Mouse (Mus musculus) neutrophil, adult 5-6 weeks (primary cell): ENCODE measurements around the gene Gm10447. TPM values are rescaled to one million over a fixed set of nuclear protein-coding genes. Genes with fewer than 3 reads are reported as not detected.

ENCODE experiments used
- ATAC-seq: fragments of 151-379, 151-347 bp; 2 replicates; pipeline ENCODE4 v1.8.0; 2017; ENCODE audit warnings: mild to moderate bottlenecking, moderate TSS enrichment; ENCODE audit not compliant: insufficient number of reproducible peaks, poor library complexity, low FRiP score, severe bottlenecking; ENCODE audit errors: extremely low read depth
- total RNA-seq: library from RNA; stranded (forward); fragments of 200-1000 nt; gene quantifications from 2 replicates; pipeline ENCODE4 v1.2.3, GENCODE M21; 2017

The Gm10447 gene
- total RNA-seq, 1 experiment from 2014 or later, result not detected

DNA sequence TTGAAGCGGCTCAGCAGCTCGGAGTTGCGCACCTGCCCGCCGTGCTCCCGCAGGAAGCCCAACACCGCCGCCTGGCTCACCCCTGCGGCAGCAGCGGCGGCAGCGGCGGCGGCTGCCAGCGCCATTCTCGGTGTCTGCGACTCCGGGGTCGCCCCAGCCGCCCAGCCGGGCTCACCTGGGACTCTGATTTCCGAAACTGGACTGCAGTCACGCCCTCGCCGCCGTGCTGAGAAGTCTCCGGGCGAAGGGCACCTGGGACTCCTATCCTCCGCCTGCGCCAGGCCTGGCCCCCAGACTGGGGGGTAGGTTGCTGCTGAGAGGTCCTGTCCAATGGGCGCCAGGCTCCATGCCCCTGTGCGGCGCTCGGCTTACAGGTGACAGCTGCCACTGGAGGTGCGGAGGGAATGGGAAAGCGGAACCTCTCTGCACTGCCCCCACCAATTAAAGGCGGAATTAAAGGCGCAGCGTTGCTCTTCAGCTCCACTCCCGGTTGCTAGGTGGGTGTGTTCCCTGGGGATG is 22.9 kb upstream of the Gm10447 start, which contains the start of the genes Gm9945 and Sowaha:
Gene Gm9945, plus strand, starts transcription at position 384 of the 519 bp plus-strand sequence.
Gene Sowaha, minus strand, starts transcription at position 492 of the 519 bp plus-strand sequence.
- no peak for ATAC-seq

DNA sequence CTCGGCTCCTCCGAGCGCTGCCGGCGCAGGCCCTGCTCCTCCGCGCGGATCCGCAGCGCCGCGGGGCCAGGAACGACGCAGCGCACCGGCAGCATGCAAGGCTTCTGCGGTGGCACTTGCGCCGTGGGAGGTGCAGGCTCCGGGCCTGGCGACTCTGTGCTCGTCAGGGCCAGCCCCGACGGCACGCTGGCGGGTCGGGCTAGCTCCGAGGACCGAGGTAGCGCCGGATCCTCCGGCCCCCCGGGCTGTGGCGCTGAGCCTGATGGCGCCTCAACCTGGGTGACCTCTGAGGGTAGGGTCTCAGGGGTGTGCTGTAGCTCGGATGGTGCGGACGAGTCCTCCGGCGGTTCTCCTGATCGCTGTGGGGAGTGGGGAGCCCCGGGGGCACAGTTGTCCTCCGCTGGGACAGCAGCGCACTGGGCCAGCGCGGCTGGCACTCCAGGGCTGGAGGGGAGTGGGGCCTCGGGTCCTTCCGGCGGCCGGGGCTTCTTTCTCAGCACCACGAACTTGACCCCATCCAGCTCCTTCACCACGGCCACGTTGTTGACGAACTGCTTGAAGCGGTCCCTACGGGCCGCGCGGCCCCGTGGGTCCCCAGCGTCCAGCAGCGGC is 22.4 kb upstream of the Gm10447 start:
- ATAC-seq, result no peak

DNA sequence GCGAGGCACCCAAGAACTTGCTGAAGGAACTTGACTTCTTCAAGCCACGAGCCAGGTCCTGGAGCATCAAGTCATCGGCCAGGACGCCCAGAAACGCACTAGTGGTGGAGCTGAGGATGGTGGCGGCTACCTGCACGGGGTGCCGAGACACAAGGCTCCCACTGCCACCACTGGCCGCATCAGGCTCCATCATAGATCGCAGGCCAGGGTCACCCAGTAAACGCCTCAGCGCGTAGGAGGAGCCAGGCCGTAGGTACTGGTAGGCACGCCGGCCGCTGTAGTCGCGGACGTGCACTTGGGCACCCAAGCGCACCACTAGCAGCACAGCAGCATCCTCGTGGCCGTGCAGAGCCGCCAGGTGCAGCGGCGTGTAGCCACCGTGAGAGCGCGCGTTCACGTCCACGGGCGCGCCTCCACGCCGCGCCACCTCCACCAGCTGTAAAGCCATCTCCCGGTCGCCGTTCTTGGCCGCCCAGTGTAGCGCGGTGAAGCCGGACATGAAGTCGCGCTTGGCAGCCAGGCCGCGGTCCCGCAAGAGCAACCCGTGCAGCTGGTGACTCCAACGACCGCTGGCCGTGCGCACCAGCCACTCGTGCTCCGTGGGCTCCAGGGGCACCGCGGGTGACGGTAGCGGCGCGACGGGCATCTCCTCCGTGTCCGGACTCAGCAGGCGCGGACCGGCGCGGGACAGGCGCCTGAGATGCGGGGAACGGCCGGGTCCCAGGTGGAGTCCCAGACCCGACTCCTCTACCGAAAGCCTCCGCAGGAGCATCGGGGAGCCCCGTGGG is 21.7 kb upstream of the Gm10447 start:
- no peak for ATAC-seq

DNA sequence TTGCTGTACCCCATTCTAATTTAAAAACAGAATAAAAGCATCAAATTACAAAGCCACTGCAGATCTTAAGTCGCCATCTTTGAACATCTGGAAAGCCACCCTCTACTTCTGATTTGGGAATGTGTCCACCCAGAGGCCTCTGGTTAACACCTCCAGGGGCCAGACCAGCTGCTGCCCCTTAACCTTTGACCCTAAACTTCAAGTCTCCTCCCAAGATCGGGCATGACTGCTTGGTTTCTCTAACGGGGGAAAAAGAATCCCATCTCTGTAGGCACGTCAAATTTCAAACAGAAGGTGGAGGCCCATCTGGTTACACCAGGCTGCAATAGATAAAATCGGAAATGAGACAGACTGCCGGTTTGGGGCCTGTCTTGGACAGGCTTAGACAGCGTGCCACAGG is 20.9 kb upstream of the Gm10447 start:
- ATAC-seq, result no peak

DNA sequence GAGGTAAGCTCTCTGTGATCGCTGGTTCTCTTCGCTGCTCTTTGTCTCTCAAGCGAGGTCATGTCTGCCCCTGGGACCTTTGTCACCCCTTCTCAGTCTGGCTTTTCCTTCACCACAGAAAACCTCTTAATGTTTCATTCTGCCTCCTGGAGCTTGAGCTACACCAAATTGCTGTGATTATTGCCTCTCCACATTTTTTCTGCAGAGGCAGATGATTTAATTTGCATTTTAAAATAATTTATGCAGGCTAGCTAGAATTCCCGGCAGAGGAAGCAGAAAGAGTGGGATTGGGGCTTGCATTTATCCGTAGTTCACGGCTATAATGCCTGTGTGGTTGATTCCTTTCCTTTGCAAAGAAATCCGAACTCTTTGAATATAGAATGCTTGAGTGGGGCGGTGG is 18.7 kb upstream of the Gm10447 start:
- ATAC-seq, result no peak

DNA sequence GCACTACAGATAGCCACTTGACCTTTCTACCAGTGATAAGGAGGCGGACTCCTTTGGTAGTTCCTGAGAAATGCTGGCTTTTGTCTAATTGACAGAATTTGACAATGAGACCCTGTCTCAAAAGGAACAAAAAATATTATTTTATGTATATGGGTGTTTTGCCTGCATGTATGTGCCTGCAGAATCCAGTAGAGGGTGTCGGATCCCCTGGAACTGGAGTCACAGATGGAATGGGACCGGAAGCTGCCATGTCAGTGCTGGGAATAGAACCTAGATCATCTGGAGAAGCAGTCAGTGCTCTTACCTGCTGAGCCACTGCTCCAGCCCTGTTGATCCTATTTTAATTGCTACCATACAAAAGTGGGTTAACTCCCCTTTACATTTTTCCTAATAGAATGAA is 15.8 kb upstream of the Gm10447 start:
- ATAC-seq, result no peak

DNA sequence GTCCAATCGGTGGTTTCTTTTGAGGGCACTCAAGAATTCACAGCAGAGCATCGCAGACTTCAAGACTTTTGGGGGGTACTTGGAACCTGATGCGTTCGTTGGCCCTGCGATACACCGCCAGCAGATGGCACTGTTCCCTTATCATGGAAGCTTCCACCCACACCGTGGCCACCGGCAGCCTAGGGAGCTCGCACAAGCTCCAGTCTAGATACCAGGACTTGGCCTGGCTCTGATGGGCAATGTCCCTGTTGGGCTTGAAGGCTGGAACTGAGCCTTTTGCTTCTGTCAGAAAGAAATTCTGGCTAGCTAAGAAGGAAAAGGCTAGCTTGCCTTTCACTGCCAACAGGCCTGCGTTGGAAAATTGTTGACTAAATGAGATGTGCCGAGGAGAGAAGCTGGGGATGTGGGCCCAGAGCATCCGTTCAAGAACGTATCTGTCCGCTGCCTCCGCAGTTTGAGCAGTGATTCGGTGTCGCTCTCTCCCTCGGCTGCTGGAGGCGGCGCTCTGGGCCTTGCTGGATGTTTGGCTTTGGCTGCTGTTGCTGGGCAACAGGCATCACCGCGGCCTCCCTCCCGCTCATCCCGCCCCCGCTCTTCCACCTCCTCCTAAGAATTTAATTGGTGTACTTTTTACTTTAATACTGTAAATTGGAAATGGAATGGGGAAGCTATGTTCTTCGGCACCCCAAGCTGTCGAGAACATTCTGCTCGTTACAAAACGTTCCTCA is 13.2 kb upstream of the Gm10447 start, which contains the start of gene Gm9837:
Gene Gm9837, minus strand, starts transcription at position 512 of the 728 bp plus-strand sequence.
- ATAC-seq, result peak; percentile 62; the same call in 1 of the 2 replicates

DNA sequence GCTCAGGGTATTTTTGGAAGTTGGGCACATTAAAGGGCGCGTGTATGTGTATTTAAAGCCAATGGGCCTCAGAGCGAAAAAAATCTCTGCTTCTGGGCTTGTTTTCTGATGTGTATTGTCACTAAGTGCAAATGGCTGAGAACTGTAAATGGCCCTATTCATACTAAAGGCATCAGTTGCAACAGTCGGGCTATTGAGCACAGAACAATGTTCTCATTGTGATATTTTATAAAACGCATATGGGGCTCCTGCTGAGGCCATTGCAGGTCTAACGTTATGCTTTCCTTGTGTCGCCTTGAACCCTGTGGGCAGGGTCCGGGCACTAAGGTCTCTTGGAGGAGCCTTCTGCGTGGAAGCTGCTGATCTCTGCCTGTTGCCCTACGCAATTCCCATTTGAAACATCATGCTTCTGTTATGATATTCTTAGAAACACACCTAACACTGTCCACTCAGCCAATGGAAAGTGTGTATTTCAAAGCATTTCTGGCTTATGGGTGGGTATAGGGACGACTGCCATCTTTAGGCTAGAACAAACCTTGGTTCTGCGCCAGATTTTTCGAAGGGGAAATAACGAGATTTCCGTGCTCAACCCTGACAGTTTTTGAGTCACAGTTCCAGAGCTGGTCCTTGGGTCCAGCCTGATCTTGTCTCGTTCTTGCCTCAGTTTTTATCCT is 12.5 kb upstream of the Gm10447 start:
- ATAC-seq, result no peak

DNA sequence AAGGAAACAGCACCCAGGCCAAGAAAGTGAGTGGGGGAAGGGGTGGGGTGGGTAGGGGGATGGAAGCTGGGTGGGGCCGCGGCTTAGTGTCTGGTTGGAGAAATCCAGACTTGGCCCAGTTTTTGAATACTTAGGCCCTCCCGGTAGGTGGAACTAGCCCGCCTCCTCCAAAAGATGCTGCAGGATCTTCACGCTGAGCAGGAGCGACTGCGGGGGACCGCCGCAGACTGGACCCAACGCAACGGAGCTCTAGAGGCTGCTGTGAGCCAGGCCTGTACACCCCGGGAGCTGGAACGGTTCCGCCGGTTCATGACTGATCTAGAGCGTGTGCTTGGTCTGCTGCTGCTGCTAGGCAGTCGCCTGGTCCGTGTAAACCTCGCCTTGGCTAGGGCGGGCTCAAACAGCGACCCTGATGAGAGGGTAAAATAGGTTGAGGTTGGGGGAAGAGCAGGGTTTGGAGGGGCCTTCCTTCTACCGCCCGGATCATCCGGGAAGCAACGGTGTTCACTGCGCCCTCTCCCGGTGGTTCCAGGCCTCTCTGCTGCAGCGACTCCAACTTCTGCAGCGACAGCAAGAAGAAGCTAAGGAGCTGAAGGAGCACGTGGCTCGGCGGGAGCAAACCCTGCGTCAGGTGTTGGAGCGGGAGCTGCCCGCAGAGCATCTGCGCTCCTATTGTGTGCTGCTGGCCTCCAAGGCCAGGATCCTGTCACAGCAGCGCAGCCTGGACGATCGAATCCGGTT is 9.5 kb upstream of the Gm10447 start:
- ATAC-seq, result no peak

DNA sequence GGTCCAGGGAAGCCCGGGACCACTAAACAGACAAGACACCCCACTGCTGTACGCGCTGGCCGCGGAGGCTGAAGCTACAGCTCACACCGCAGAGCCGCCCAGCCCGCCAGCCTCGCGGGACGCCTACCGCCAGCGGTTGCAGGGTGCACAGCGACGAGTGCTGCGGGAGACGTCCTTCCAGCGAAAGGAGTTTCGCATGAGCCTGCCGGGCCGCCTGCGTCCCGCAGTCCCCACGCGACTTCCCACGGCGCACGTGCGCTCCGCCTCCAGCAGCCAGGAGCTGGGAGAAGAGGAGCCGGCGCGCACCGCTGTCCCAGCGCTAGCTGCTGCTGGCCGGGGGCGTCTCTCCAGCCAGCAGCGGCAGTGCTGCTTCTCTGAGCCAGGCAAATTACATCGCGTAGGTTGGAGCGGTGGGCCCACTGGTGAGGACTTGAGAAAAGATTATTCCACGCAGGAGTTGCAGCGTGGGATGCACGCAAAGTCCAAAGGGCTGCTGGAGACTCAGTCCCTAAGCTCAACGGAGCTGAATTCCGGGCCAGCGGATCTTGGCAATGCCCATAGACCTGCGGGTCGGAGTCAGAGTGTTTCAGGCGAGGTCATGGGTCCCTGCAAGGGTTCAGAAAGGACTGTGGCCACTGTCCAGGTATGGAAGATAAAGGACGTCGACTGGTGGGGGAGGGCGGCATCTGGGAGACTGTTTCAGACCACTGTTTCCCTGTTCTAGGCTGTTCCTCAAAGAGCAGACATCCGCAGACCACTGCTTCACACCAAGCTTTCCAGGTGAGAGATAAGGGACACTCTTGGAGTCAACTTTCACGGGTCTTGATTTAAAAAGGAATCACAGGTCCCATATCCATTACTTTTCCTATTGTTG is 6.9 kb upstream of the Gm10447 start:
- ATAC-seq, result no peak

DNA sequence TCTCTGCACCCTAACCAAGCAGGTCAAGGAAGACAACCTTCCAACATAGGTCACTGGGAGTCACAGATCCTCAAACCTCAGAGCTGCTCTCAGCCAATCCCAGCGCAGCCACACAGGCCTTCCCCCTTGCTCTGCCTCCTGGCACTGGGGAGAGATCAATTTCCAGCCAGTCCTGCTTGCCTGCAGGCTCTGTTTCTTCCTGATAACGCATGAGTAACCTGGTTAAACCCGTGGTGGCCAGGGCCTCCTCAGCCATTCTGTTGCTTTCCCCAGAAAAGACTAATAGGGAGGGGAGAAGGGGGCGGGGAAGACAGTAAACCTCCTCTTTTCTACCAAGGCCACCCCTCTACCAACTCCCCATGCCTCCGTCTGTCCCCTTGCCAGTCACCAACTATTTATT is 4.8 kb upstream of the Gm10447 start:
- no peak for ATAC-seq

DNA sequence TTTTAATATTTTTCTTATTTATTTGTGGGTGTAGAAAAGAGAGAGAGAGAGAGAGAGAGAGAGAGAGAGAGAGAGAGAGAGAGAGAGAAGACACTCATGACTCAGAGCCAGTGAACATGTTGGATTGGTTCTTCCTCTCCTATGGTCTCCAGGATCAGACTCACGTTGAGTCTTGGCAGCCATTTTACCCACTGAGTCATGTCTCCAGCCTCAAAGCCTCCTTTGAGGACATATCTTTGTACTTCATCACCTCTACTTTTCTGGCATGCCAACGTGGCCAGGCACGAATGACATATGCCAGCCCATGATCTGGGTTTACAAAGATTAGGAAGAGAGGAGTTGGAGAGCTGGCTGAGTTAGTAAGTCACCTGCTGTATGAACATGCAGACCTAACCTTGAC is 3.3 kb upstream of the Gm10447 start:
- no peak for ATAC-seq

DNA sequence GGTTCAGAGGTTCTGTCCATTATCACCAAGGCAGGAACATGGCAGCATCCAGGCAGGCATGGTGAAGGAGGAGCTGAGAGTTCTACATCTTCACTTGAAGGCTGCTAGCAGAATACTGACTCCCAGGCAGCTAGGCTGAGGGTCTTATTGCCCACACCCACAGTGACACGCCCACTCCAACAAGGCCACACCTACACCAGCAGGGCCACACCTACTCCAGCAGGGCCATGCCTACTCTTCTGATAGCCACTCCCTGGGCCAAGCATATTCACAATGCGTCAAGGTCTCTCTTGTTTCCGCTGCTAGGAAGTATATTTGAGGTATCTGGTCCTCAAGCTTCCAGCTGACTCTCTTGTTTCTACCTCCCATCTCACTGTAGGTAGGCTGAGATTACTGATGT is 2.1 kb upstream of the Gm10447 start:
- ATAC-seq, result no peak

DNA sequence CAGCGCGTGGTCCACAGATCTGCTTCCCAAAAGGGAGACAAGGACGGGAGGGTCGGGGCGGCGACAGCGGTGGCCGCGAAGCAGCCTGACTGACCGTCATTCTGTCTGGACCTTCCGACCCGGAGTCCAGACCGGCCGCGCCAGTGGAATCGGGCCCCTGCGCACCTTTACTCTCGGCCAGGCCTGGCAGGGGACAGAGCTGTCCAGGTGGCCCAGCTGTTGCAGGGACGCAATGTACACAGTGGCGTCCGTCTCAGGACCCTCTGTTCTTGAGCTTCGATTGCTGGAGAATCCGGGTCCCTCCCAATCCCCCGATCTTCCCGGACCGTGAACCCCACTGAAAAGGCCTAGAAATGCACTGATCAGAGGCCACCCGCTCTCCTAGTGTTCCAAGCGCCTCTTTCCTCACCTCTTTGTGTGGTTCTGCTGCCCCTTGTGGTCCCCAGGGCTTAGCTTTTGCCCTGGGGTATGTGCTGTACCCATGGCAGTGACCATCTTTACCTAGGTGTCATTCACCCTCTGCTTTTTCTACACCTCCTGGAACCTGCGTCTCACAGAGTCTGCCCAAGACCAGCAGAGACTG is 553 bp upstream of the Gm10447 start:
- no peak for ATAC-seq

DNA sequence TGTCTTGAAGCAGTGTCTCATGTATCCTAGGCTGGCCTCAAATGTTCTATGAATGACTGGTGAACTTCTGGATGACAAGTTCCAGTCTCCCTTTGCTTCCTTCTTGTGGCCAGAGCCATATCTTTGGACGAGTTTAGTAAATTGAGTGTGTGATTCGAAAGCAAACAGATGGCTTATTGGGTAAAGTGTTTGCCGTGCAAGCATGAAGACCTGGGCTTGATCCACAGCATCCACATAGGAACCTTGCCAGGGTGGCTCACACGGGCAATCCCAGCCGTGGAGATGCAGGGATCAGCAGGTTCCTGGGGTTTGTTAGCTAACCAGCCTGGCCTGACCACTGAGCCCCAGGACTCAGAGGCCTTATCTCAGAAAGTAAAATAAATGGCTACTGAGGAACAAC is 3.9 kb downstream of the Gm10447 start:
- no peak for ATAC-seq

DNA sequence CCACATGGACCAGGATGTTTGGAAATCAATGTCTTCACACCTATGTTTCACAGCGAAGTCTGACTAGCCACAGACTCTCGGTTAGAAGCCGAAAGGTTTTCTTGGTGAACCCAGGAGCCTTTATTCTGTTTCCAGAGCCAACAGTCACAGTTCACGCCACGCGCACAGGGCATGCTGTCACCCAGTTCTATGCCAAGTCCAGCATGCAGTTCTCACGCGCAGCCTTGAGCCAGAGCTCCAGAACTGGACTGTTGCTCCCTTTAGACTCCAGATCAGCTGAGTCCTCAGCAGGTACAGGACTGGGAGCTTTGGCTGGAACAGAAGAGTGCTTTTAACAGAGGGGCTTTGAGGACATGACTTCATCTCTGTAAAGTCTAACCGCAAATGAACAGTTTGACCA is 4.5 kb downstream of the Gm10447 start:
- no peak for ATAC-seq

DNA sequence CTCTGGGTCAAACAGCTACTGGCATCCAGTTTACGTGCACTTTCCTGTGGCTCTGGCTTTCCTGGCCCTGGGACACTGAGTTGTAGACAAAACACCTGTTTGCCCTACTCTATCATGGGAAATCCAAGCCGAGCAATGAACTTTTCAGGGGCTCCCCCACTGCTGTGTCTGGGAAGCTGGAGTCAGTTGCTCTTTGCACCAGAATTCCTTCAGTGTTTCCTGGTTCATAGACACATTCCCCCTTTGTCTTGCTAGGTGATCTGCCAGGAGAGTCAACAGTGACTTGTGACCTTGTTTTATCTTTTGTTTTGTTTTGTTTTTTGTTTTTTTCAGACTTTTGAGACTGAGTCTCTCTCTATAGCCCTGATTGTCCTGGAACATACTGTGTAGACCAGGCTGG is 5.5 kb downstream of the Gm10447 start:
- ATAC-seq, result no peak
